Mouse (Mus musculus): ENCODE data around the gene Slc27a1.
"Not testable (repeated sequence)": the region's sequence is repeated elsewhere in the genome, so short reads cannot be mapped to it uniquely, and the experiment has no call there.

Slc27a1 gene

GRCm38 (mm10) chr8:71568387-71568937 is at the start of gene Slc27a1:
Gene Slc27a1, plus strand, starts transcription at chr8:71568882.
- DNase-seq (ENCODE audit: low read depth, low spot score), result no peak

- not testable (repeated sequence) for DNase-seq (ENCODE audit: low read depth, low spot score)
These were observed 49.5 kb upstream of the Slc27a1 start for GRCm38 (mm10) chr8:71519037-71519825.

GRCm38 (mm10) chr8:71521634-71522033 is 47.0 kb upstream of the Slc27a1 start:
- DNase-seq (ENCODE audit: low read depth, low spot score), result peak; percentile 79

GRCm38 (mm10) chr8:71525226-71526050 is 43.2 kb upstream of the Slc27a1 start, which contains the start of gene Ccdc194:
Gene Ccdc194, minus strand, starts transcription at chr8:71525711.
- no peak for DNase-seq (ENCODE audit: low read depth, low spot score)

GRCm38 (mm10) chr8:71526272-71526671 is 42.4 kb upstream of the Slc27a1 start:
- DNase-seq (ENCODE audit: low read depth, low spot score), result no peak

GRCm38 (mm10) chr8:71527162-71527870 is 41.4 kb upstream of the Slc27a1 start:
- no peak for DNase-seq (ENCODE audit: low read depth, low spot score)

- no peak for DNase-seq (ENCODE audit: low read depth, low spot score)
These were observed 40.2 kb upstream of the Slc27a1 start for GRCm38 (mm10) chr8:71528362-71529073.

- not testable (repeated sequence) for DNase-seq (ENCODE audit: low read depth, low spot score)
These were observed 37.8 kb upstream of the Slc27a1 start for GRCm38 (mm10) chr8:71530735-71531467.

GRCm38 (mm10) chr8:71534263-71534810 is 34.3 kb upstream of the Slc27a1 start:
- no peak for DNase-seq (ENCODE audit: low read depth, low spot score)

GRCm38 (mm10) chr8:71535663-71536062 is 33.0 kb upstream of the Slc27a1 start:
- DNase-seq (ENCODE audit: low read depth, low spot score), result peak; percentile 17

GRCm38 (mm10) chr8:71537028-71537867 is 31.4 kb upstream of the Slc27a1 start, which contains the start of gene Bst2:
Gene Bst2, minus strand, starts transcription at chr8:71537456.
- DNase-seq (ENCODE audit: low read depth, low spot score), result peak; percentile 12

- peak; percentile 100 for DNase-seq (ENCODE audit: low read depth, low spot score)
These were observed 25.9 kb upstream of the Slc27a1 start, which contains the start of gene Mvb12a for GRCm38 (mm10) chr8:71542632-71543343. Gene Mvb12a, plus strand, starts transcription at chr8:71542922.

- no peak for DNase-seq (ENCODE audit: low read depth, low spot score)
These were observed 24.9 kb upstream of the Slc27a1 start for GRCm38 (mm10) chr8:71543755-71544154.

- no peak for DNase-seq (ENCODE audit: low read depth, low spot score)
These were observed 23.6 kb upstream of the Slc27a1 start for GRCm38 (mm10) chr8:71545053-71545452.

GRCm38 (mm10) chr8:71547590-71547989 is 21.1 kb upstream of the Slc27a1 start:
- DNase-seq (ENCODE audit: low read depth, low spot score), result no peak

GRCm38 (mm10) chr8:71550754-71551153 is 17.9 kb upstream of the Slc27a1 start:
- no peak for DNase-seq (ENCODE audit: low read depth, low spot score)

- DNase-seq (ENCODE audit: low read depth, low spot score), result no peak
These were observed 15.9 kb upstream of the Slc27a1 start for GRCm38 (mm10) chr8:71552770-71553169.

- DNase-seq (ENCODE audit: low read depth, low spot score), result no peak
These were observed 14.7 kb upstream of the Slc27a1 start for GRCm38 (mm10) chr8:71554001-71554400.
